Mouse (Mus musculus) liver, adult 10 weeks (tissue): ENCODE measurements around the gene Thsd7b. TPM values are rescaled to one million over a fixed set of nuclear protein-coding genes. Genes with fewer than 3 reads are reported as not detected.

Experiments used
- polyA plus RNA-seq: library from polyadenylated mRNA; stranded (reverse); fragments of 350-450 nt; fragmentation: Illumina TruSeq; extraction: RNeasy Lipid Tissue Mini Kit (QIAGEN cat#74804); gene quantifications from one replicate; pipeline ENCODE4 v1.2.3, GENCODE M21; 2014; ENCODE audit warnings: low read depth, low replicate concordance

The Thsd7b gene
- not detected for polyA plus RNA-seq

DNA sequence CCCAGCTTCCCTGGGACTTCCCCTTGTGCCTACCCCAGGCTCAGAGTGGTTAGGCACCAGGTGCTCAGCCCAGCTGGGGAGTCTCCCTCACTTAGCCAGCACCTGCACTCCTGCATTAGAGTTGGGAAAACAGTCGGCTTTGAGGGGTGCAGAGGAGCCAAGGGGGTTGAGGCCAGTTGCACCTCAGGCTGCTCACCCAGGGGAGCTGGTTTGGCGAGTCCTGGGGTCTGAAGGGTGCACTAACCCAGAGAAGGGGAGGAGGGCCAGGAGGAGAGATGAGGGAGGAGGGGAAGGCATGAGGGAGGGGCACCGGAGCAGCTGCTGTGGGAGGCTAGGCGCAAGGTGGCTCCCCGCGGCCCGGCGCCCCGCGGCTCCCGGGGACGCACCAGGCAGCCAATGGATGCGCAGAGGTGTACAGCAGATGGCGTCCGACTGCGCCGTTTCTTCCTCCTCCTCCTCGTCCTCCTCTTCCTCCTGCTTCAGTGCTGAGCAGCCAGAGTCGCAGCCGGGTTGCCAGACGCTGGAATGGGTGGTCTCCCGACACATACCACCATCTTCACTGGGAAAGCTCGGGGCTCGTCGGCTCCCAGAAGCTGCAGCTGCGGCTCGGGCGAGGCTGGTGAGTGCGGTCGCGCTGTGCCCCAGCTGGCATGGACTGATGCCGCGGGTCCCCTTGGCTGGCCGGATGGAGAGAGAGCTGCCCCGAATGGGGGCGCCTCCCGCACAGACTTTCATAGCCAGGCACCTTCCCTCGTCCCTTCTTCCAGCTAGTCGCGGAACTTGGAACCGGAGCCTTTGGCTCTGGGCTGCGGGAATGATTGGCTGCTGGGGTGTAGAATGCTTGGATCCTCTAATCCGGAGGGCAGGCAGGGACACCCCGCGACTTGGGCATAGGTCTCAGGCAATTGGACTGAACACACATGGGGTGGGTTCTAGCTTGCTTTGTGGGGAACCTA, at the start of gene Thsd7b:
Gene Thsd7b (plus strand): TSS at position 321 of the 956 bp plus-strand sequence.

